In genomic region chr2:128318956-128319355, GRCm38 (mm10) we compare ENCODE assay signal across 11 mouse cellular contexts.
DNase-seq lines count a peak whose midpoint lies in the region; ATAC-seq and TF ChIP-seq lines count a peak whose summit lies in the region.
"Had no signal": no experiment of that assay in that cellular context is flagged by ENCODE, and none has a peak within 500 bp of the region (broad histone marks: within the 10 kb centered on the region; RNA-seq: fewer than 3 reads in every experiment).

No protein-coding gene starts in this region.

- H3K9ac ChIP-seq in lung, embryonic 14.5 days = no peak overlapping the region
- no peak overlapping the region for H3K9ac ChIP-seq in limb, embryonic 14.5 days (ENCODE audit: low read depth, low read length, severe bottlenecking)
- H3K9ac ChIP-seq: embryonic facial prominence, embryonic 13.5 days had no signal

- WGBS in lung, embryonic 14.5 days = 35% methylated on average over 5 of the region's 5 CpGs
- WGBS in embryonic facial prominence, embryonic 10.5 days = 46% methylated on average over 5 of the region's 5 CpGs
- 35% methylated on average over 5 of the region's 5 CpGs for WGBS in limb, embryonic 14.5 days
- 87% methylated on average over 5 of the region's 5 CpGs for WGBS in cerebellum, adult 2 months

- TF ChIP-seq POLR2A in limb, embryonic 14.5 days (IDR thresholded peaks at IDR 0.05; ENCODE audit: borderline replicate concordance, extremely low read depth, insufficient read depth, insufficient read length) = no peak
- no peak for TF ChIP-seq POLR2A in cerebellum, adult 2 months (IDR thresholded peaks at IDR 0.05; ENCODE audit: borderline replicate concordance, insufficient read depth, low read length)

- H3K4me1 ChIP-seq in lung, embryonic 14.5 days (ENCODE audit: insufficient read depth) = peaks cover 15% of the 10 kb centered on the region; the same call in 1 of the 2 replicates
- H3K4me1 ChIP-seq in embryonic facial prominence, embryonic 10.5 days = peaks cover 30% of the 10 kb centered on the region
- peaks cover 13% of the 10 kb centered on the region for H3K4me1 ChIP-seq in limb, embryonic 14.5 days (ENCODE audit: control insufficient read depth, insufficient read depth, low read length)
- no peaks in the 10 kb centered on the region for H3K4me1 ChIP-seq in cerebellum, adult 2 months (ENCODE audit: control insufficient read depth, insufficient read depth, low read length)

- no peak for ATAC-seq in lung, embryonic 14.5 days (ENCODE audit: insufficient read depth)
- peak; percentile 67; the same call in 1 of the 2 replicates for ATAC-seq in limb, embryonic 14.5 days (ENCODE audit: low FRiP score, low read depth)

- H3K4me3 ChIP-seq in lung, embryonic 14.5 days (ENCODE audit: low read depth, low read length) = no peak overlapping the region
- H3K4me3 ChIP-seq in embryonic facial prominence, embryonic 10.5 days = no peak overlapping the region
- no peak overlapping the region for H3K4me3 ChIP-seq in limb, embryonic 14.5 days (replicated peaks; ENCODE audit: low read length)
- H3K4me3 ChIP-seq in cerebellum, adult 2 months (replicated peaks; ENCODE audit: insufficient read depth, low read depth, low read length) = no peak overlapping the region
- H3K4me3 ChIP-seq: embryonic facial prominence, embryonic 13.5 days had no signal

- DNase-seq in lung, embryonic 14.5 days = peak; percentile 51
- DNase-seq in lung, postnatal 25 days (ENCODE audit: low spot score) = no peak
- peak; percentile 59 for DNase-seq in embryonic facial prominence, embryonic 10.5 days (ENCODE audit: low spot score)
- peak; percentile 68 for DNase-seq in limb, embryonic 14.5 days (ENCODE audit: low spot score)
- no peak for DNase-seq in ovary, postnatal 14 days (ENCODE audit: low spot score)
- no peak for DNase-seq in right cerebral cortex, postnatal 14 days
- DNase-seq in cerebellum, adult 2 months = no peak
- DNase-seq: kidney, postnatal 10 days; left cerebral cortex, postnatal 4 days had no signal

- H3K27ac ChIP-seq in lung, embryonic 14.5 days (ENCODE audit: low read depth) = no peak overlapping the region
- no peak overlapping the region for H3K27ac ChIP-seq in embryonic facial prominence, embryonic 10.5 days (replicated peaks)
- H3K27ac ChIP-seq in limb, embryonic 14.5 days (replicated peaks; ENCODE audit: low read depth, low read length) = no peak overlapping the region; the same call in 1 of the 2 replicates
- no peak overlapping the region for H3K27ac ChIP-seq in cerebellum, adult 2 months (ENCODE audit: insufficient read depth, low read length)
- H3K27ac ChIP-seq: embryonic facial prominence, embryonic 13.5 days had no signal

- TF ChIP-seq CTCF in lung, embryonic 14.5 days (IDR thresholded peaks at IDR 0.05; ENCODE audit: low read depth) = no peak
- no peak for TF ChIP-seq CTCF in cerebellum, adult 2 months (IDR thresholded peaks at IDR 0.05; ENCODE audit: borderline replicate concordance, insufficient read depth, low read depth, low read length)

- no peaks in the 10 kb centered on the region for H3K27me3 ChIP-seq in lung, embryonic 14.5 days (ENCODE audit: insufficient read depth, low read length)
- 0 out of 2 replicates have a peak, but pooled peaks cover 8% of the 10 kb centered on the region for H3K27me3 ChIP-seq in embryonic facial prominence, embryonic 10.5 days (replicated peaks; ENCODE audit: low read depth, poor library complexity, severe bottlenecking)
- H3K27me3 ChIP-seq in limb, embryonic 14.5 days (ENCODE audit: control insufficient read depth, insufficient read depth, low read length) = no peaks in the 10 kb centered on the region
- H3K27me3 ChIP-seq in cerebellum, adult 2 months (ENCODE audit: control insufficient read depth, insufficient read depth, low read length) = no peaks in the 10 kb centered on the region
- H3K27me3 ChIP-seq: embryonic facial prominence, embryonic 13.5 days had no signal

- no peaks in the 10 kb centered on the region for H3K36me3 ChIP-seq in lung, embryonic 14.5 days (ENCODE audit: insufficient read depth)
- no peaks in the 10 kb centered on the region for H3K36me3 ChIP-seq in embryonic facial prominence, embryonic 10.5 days (replicated peaks)
- H3K36me3 ChIP-seq in limb, embryonic 14.5 days (ENCODE audit: control insufficient read depth, insufficient read depth, low read length) = no peaks in the 10 kb centered on the region
- H3K36me3 ChIP-seq: embryonic facial prominence, embryonic 13.5 days had no signal

- no peaks in the 10 kb centered on the region for H3K9me3 ChIP-seq in lung, embryonic 14.5 days (ENCODE audit: low read depth, low read length)
- no peaks in the 10 kb centered on the region for H3K9me3 ChIP-seq in embryonic facial prominence, embryonic 10.5 days
- H3K9me3 ChIP-seq in limb, embryonic 14.5 days (ENCODE audit: control insufficient read depth, low read length) = no peaks in the 10 kb centered on the region
- H3K9me3 ChIP-seq: embryonic facial prominence, embryonic 13.5 days; megakaryocyte, embryonic 14.5 days had no signal

- no peak overlapping the region for H3K4me2 ChIP-seq in lung, embryonic 14.5 days
- H3K4me2 ChIP-seq in limb, embryonic 14.5 days (replicated peaks; ENCODE audit: low read depth, low read length, severe bottlenecking) = no peak overlapping the region
- H3K4me2 ChIP-seq: embryonic facial prominence, embryonic 13.5 days had no signal

Comparison
In these comparisons a context has a peak if more than half of its experiments do, and no peak if none do; other contexts are left out.
1. DNase-seq: peak in lung, embryonic 14.5 days (single experiment), embryonic facial prominence, embryonic 10.5 days (single experiment) and limb, embryonic 14.5 days (single experiment); none in lung, postnatal 25 days (single experiment), ovary, postnatal 14 days (single experiment), right cerebral cortex, postnatal 14 days (single experiment) and cerebellum, adult 2 months (0 of 2).